Mouse (Mus musculus): ENCODE results near the gene Olfr788. TPM values are rescaled to one million over a fixed set of nuclear protein-coding genes. Genes with fewer than 3 reads are reported as not detected.

Olfr788 gene
- total RNA-seq (2014; fragmentation: Nextera tagmentation) (not detected in 2 replicates), total RNA-seq (2017) (0.17 and 0.76 TPM in 2 replicates), polyA plus RNA-seq (2012) (0.02 TPM in 1 of 2 replicates, not detected in the other)

DNA sequence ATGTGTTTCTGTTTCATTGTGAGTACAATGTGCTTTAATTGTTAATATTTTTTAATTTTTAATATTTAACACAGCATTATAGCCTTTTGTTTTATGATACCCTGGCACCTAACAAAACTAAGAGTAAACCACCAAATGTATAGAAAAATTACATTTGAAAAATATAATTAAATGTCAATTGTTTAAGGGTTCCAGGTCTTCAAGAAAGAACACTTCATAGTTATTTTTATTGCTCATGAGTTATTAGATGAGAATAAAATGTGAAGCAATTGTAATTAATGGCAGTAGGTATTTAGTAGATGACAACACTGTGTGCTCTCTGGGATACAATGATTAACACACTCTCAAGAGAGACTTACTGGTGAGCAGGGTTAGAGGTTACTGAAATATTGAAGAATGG lies at the start of gene Olfr788:
TSS of gene Olfr788 (plus strand) at position 301 of the 400 bp plus-strand sequence.
- no peaks in the 10 kb centered on the region for H3K27me3 ChIP-seq (ENCODE audit: insufficient read depth, low read length)
- ATAC-seq (ENCODE audit: extremely low read depth, insufficient number of reproducible peaks, low FRiP score, poor library complexity, severe bottlenecking) (no peak), DNase-seq (ENCODE audit: low spot score) (no peak)
- no peak within 1 kb of the TSS for H3K4me3 ChIP-seq (ENCODE audit: low read depth, low read length)
- no peak for TF ChIP-seq TAL1 (conservative IDR thresholded peaks at IDR 0.05; ENCODE audit: low read depth, low read length)
- TF ChIP-seq GATA2 (IDR thresholded peaks at IDR 0.05; ENCODE audit: borderline replicate concordance, low read depth, low read length) = no peak
- TF ChIP-seq GATA1 (IDR thresholded peaks at IDR 0.05; ENCODE audit: borderline replicate concordance, low read length) = no peak
- no peak for TF ChIP-seq CTCF (IDR thresholded peaks at IDR 0.05; ENCODE audit: low read depth, low read length)
- no peak for TF ChIP-seq POLR2AphosphoS5 (IDR thresholded peaks at IDR 0.05; ENCODE audit: insufficient replicate concordance, low read depth, low read length)
- no peaks in the 10 kb centered on the region for H3K9me3 ChIP-seq (replicated peaks)
- H3K4me1 ChIP-seq (ENCODE audit: insufficient read depth, low read depth, low read length) = no peaks in the 10 kb centered on the region
- H3K36me3 ChIP-seq (replicated peaks) = no peaks in the 10 kb centered on the region

- Histone ChIP-seq H3K4me1 (ENCODE audit: insufficient read depth, low read depth, low read length) (no peaks in the 10 kb centered on the region), H3K27me3 (ENCODE audit: insufficient read depth, low read length) (no peaks in the 10 kb centered on the region), H3K4me3 (ENCODE audit: low read depth, low read length) (no peak within 1 kb of the TSS), H3K9me3 (replicated peaks) (no peaks in the 10 kb centered on the region), H3K36me3 (replicated peaks) (no peaks in the 10 kb centered on the region)
- TF ChIP-seq POLR2AphosphoS5 (IDR thresholded peaks at IDR 0.05; ENCODE audit: insufficient replicate concordance, low read depth, low read length) (no peak), TAL1 (conservative IDR thresholded peaks at IDR 0.05; ENCODE audit: low read depth, low read length) (no peak)
- ATAC-seq (ENCODE audit: extremely low read depth, insufficient number of reproducible peaks, low FRiP score, poor library complexity, severe bottlenecking) = no peak
- no peak for DNase-seq (ENCODE audit: low spot score)
These were observed 43.8 kb upstream of the Olfr788 start, which contains the start of gene Olfr786 for GRCm38 (mm10) chr10:129427006-129427405. Gene Olfr786, plus strand, starts transcription at chr10:129427306.

DNA sequence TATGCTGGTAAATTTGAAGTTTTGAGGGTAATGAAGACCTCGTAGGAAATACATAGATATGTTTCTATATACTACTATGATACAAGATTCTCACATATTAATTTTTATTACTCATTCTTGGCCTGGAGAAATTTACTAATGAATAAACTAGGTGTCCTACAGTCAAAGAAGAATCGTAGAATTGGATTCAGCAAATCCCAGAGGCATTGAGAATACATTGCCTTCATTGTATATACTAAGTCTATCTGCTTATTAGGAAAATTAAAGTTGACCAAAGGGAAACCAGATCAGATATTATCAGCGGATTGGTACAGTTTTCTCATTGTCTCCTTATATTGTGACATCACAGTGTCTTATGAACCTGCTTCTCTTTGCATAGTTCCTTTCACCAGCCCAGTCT lies 9.2 kb upstream of the Olfr788 start, which contains the start of gene Olfr787:
TSS of gene Olfr787 (plus strand) at position 301 of the 400 bp plus-strand sequence.
- H3K4me1 ChIP-seq (ENCODE audit: insufficient read depth, low read depth, low read length) = no peaks in the 10 kb centered on the region
- no peak within 1 kb of the TSS for H3K4me3 ChIP-seq (ENCODE audit: low read depth, low read length)
- no peaks in the 10 kb centered on the region for H3K36me3 ChIP-seq (replicated peaks)
- ATAC-seq (ENCODE audit: extremely low read depth, insufficient number of reproducible peaks, low FRiP score, poor library complexity, severe bottlenecking) (no peak), DNase-seq (ENCODE audit: low spot score) (no peak)
- H3K27me3 ChIP-seq (ENCODE audit: insufficient read depth, low read length) = no peaks in the 10 kb centered on the region
- TF ChIP-seq GATA2 (IDR thresholded peaks at IDR 0.05; ENCODE audit: borderline replicate concordance, low read depth, low read length) (no peak), TAL1 (conservative IDR thresholded peaks at IDR 0.05; ENCODE audit: low read depth, low read length) (no peak), POLR2AphosphoS5 (IDR thresholded peaks at IDR 0.05; ENCODE audit: insufficient replicate concordance, low read depth, low read length) (no peak), GATA1 (IDR thresholded peaks at IDR 0.05; ENCODE audit: borderline replicate concordance, low read length) (no peak), CTCF (IDR thresholded peaks at IDR 0.05; ENCODE audit: low read depth, low read length) (no peak)
- H3K9me3 ChIP-seq (replicated peaks) = no peaks in the 10 kb centered on the region

GRCm38 (mm10) chr10:129473256-129473655 lies 2.5 kb downstream of the Olfr788 start:
- Histone ChIP-seq H3K36me3 (replicated peaks) (no peaks in the 10 kb centered on the region), H3K4me1 (ENCODE audit: insufficient read depth, low read depth, low read length) (no peaks in the 10 kb centered on the region), H3K4me3 (ENCODE audit: low read depth, low read length) (no peak overlapping the region), H3K9me3 (replicated peaks) (no peaks in the 10 kb centered on the region), H3K27me3 (ENCODE audit: insufficient read depth, low read length) (no peaks in the 10 kb centered on the region)
- ATAC-seq (ENCODE audit: extremely low read depth, insufficient number of reproducible peaks, low FRiP score, poor library complexity, severe bottlenecking) (no peak), DNase-seq (ENCODE audit: low spot score) (no peak)
- TF ChIP-seq TAL1 (conservative IDR thresholded peaks at IDR 0.05; ENCODE audit: low read depth, low read length) = no peak
- no peak for TF ChIP-seq POLR2AphosphoS5 (IDR thresholded peaks at IDR 0.05; ENCODE audit: insufficient replicate concordance, low read depth, low read length)
- TF ChIP-seq GATA2 (IDR thresholded peaks at IDR 0.05; ENCODE audit: borderline replicate concordance, low read depth, low read length) = no peak
- TF ChIP-seq GATA1 (IDR thresholded peaks at IDR 0.05; ENCODE audit: borderline replicate concordance, low read length) = no peak
- no peak for TF ChIP-seq CTCF (IDR thresholded peaks at IDR 0.05; ENCODE audit: low read depth, low read length)

GRCm38 (mm10) chr10:129473723-129474122 lies 2.9 kb downstream of the Olfr788 start:
- TF ChIP-seq POLR2AphosphoS5 (IDR thresholded peaks at IDR 0.05; ENCODE audit: insufficient replicate concordance, low read depth, low read length) (no peak), CTCF (IDR thresholded peaks at IDR 0.05; ENCODE audit: low read depth, low read length) (no peak), GATA1 (IDR thresholded peaks at IDR 0.05; ENCODE audit: borderline replicate concordance, low read length) (no peak), TAL1 (conservative IDR thresholded peaks at IDR 0.05; ENCODE audit: low read depth, low read length) (no peak), GATA2 (IDR thresholded peaks at IDR 0.05; ENCODE audit: borderline replicate concordance, low read depth, low read length) (no peak)
- no peak overlapping the region for H3K4me3 ChIP-seq (ENCODE audit: low read depth, low read length)

GRCm38 (mm10) chr10:129484452-129484851 lies 13.7 kb downstream of the Olfr788 start, which contains the start of gene Olfr789:
Gene Olfr789, plus strand, starts transcription at chr10:129484752.
- H3K4me3 ChIP-seq (ENCODE audit: low read depth, low read length) = no peak within 1 kb of the TSS
- DNase-seq (ENCODE audit: low spot score) (no peak), ATAC-seq (ENCODE audit: extremely low read depth, insufficient number of reproducible peaks, low FRiP score, poor library complexity, severe bottlenecking) (no peak)
- TF ChIP-seq CTCF (IDR thresholded peaks at IDR 0.05; ENCODE audit: low read depth, low read length) (no peak), GATA2 (IDR thresholded peaks at IDR 0.05; ENCODE audit: borderline replicate concordance, low read depth, low read length) (no peak)
- no peaks in the 10 kb centered on the region for H3K27me3 ChIP-seq (ENCODE audit: insufficient read depth, low read length)
- H3K36me3 ChIP-seq (replicated peaks) = no peaks in the 10 kb centered on the region
- H3K4me1 ChIP-seq (ENCODE audit: insufficient read depth, low read depth, low read length) = no peaks in the 10 kb centered on the region
- no peaks in the 10 kb centered on the region for H3K9me3 ChIP-seq (replicated peaks)

More at GRCm38 (mm10) chr10:129473723-129474122, 2.9 kb downstream of the Olfr788 start:
- Histone ChIP-seq H3K36me3 (replicated peaks) (no peaks in the 10 kb centered on the region), H3K9me3 (replicated peaks) (no peaks in the 10 kb centered on the region), H3K27me3 (ENCODE audit: insufficient read depth, low read length) (no peaks in the 10 kb centered on the region), H3K4me1 (ENCODE audit: insufficient read depth, low read depth, low read length) (no peaks in the 10 kb centered on the region)
- no peak for DNase-seq (ENCODE audit: low spot score)
- ATAC-seq (ENCODE audit: extremely low read depth, insufficient number of reproducible peaks, low FRiP score, poor library complexity, severe bottlenecking) = no peak
